Mouse (Mus musculus): ENCODE results near the gene Opn1sw.

- no peak for TF ChIP-seq EP300 (IDR thresholded peaks at IDR 0.05; ENCODE audit: insufficient read depth, low read depth, low read length)
- TF ChIP-seq POLR2A (IDR thresholded peaks at IDR 0.05; ENCODE audit: insufficient read depth, low read length) = no peak
- TF ChIP-seq CTCF (IDR thresholded peaks at IDR 0.05; ENCODE audit: low read depth, low read length) = no peak
Observed at GRCm38 (mm10) chr6:29432676-29433037, 44.4 kb upstream of the Opn1sw start.
